Mouse (Mus musculus): ENCODE results near the gene Cpsf2.
"Not testable (repeated sequence)": the region's sequence is repeated elsewhere in the genome, so short reads cannot be mapped to it uniquely, and the experiment has no call there.

Cpsf2 gene

GRCm38 (mm10) chr12:101975601-101976571 is at the start of gene Cpsf2:
TSS of gene Cpsf2 (plus strand) at chr12:101975988.
- DNase-seq: peak; percentile 85 to 86

GRCm38 (mm10) chr12:101928423-101928822 is 47.4 kb upstream of the Cpsf2 start:
- DNase-seq: no peak

- DNase-seq: no peak
These were observed 40.6 kb upstream of the Cpsf2 start for GRCm38 (mm10) chr12:101935223-101935622.

- DNase-seq: no peak
These were observed 38.2 kb upstream of the Cpsf2 start for GRCm38 (mm10) chr12:101937572-101937971.

- no peak for DNase-seq
These were observed 27.8 kb upstream of the Cpsf2 start for GRCm38 (mm10) chr12:101947986-101948385.

- no peak for DNase-seq
These were observed 27.0 kb upstream of the Cpsf2 start for GRCm38 (mm10) chr12:101948801-101949200.

- DNase-seq: not testable (repeated sequence)
These were observed 20.0 kb upstream of the Cpsf2 start for GRCm38 (mm10) chr12:101955821-101956220.

- DNase-seq: no peak
These were observed 18.5 kb upstream of the Cpsf2 start for GRCm38 (mm10) chr12:101957079-101957941.

GRCm38 (mm10) chr12:101957942-101958544 is 17.7 kb upstream of the Cpsf2 start, which contains the start of gene Atxn3:
TSS of gene Atxn3 (minus strand) at chr12:101958246.
- DNase-seq: peak; percentile 95 to 97

- no peak for DNase-seq
These were observed 17.2 kb upstream of the Cpsf2 start for GRCm38 (mm10) chr12:101958556-101958955.

GRCm38 (mm10) chr12:101958960-101959780 is 16.6 kb upstream of the Cpsf2 start:
- not testable (repeated sequence) for DNase-seq

GRCm38 (mm10) chr12:101971311-101971710 is 4.5 kb upstream of the Cpsf2 start:
- no peak for DNase-seq

GRCm38 (mm10) chr12:101972230-101972629 is 3.6 kb upstream of the Cpsf2 start:
- no peak for DNase-seq

- DNase-seq: no peak
These were observed 1.2 kb upstream of the Cpsf2 start for GRCm38 (mm10) chr12:101974571-101974970.

- DNase-seq: no peak
These were observed 604 bp upstream of the Cpsf2 start for GRCm38 (mm10) chr12:101975167-101975600.

GRCm38 (mm10) chr12:101976651-101977403 is 1.0 kb downstream of the Cpsf2 start:
- no peak for DNase-seq

- no peak for DNase-seq
These were observed 1.7 kb downstream of the Cpsf2 start for GRCm38 (mm10) chr12:101977404-101977915.

GRCm38 (mm10) chr12:101978162-101978561 is 2.4 kb downstream of the Cpsf2 start:
- DNase-seq: no peak

GRCm38 (mm10) chr12:101978588-101978987 is 2.8 kb downstream of the Cpsf2 start:
- no peak for DNase-seq

- no peak for DNase-seq
These were observed 3.5 kb downstream of the Cpsf2 start for GRCm38 (mm10) chr12:101979213-101979750.

- DNase-seq: no peak
These were observed 4.5 kb downstream of the Cpsf2 start for GRCm38 (mm10) chr12:101980266-101980665.
